Mouse (Mus musculus) hindlimb bud, embryonic 11.5 days (tissue): ENCODE data around the gene Tnfaip1.
A peak's percentile ranks its signal among the peaks of the same experiment; 100 is the strongest.
"Not testable (repeated sequence)": the region's sequence is repeated elsewhere in the genome, so short reads cannot be mapped to it uniquely, and the experiment has no call there.

Source experiments
- DNase-seq: peaks from one replicate; pipeline ENCODE4 v3.0.0-alpha.2; 2012; ENCODE audit warnings: low read depth, low spot score; ENCODE audit errors: extremely low spot score

Gene Tnfaip1

DNA sequence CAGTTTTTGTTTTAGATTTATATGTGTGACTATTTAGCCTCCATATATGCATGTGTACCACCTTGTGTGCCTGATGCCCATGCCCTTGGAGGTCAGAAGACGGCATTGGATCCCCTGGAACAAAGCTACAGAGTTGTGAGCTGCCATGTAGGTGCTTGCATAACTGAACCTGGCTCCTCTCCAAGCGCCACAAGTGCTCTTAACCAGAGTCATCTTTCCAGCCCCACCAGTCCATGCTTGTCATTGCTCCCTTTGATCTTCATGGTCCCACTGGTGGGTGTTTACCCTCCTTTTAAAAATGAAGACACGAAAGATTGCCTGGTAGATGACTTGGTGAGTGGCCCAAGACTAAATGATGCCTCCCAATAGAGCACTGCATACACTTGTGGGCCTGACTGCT is 4.2 kb upstream of the Tnfaip1 start:
- DNase-seq, result no peak

DNA sequence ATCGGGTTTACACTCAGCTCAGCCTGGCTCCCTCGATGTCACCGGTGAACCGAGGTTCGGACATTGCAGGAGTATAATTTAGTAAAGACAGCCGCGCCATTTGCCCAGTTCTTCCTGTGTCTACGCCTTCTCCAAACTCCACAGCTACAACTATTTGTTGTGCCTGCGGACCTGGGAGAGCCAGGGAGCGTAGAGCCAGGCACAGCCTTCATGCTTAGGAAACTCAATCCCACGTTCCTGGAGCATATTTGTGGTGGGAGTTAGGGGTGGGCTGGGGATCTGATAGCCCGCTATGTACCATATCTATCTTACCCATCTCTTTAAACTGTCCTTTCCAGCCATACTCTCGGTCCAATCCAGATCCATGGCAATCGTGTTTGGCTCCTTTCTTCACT is 555 bp upstream of the Tnfaip1 start:
- DNase-seq, result no peak

DNA sequence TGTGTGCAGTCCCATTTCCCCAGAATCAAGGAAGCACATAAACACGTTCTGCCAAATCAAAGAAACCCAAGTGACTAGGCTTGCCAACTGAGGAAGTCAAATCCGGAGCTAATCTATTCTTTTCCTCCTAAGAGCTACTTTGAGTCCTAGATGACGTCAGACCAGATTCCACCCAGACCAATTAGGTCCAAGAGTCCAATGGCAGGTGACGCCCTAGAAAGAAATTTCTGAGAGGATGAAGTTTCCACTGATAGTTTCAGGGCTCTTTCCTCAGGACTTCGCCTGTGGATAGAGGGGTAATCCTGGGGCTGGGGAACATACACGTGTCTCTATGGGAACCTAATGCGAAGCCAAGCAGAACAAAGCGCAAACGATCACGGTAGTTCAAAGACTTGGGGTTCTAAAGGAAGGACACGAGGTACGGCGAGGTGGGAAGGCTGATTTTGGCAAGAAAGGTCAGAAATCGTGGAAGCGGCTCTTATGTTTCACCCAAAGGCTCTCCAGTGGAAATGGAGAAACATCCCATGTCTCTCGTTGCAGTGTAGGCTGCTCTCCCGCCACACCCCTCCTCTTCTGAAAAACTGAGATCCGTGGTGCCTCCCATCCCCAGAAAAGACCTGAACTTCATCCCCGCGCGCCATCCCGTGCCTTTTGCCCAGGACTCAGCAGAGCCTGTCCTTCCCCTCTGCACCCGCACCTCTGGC is 604 bp downstream of the Tnfaip1 start:
- peak; percentile 46 for DNase-seq

DNA sequence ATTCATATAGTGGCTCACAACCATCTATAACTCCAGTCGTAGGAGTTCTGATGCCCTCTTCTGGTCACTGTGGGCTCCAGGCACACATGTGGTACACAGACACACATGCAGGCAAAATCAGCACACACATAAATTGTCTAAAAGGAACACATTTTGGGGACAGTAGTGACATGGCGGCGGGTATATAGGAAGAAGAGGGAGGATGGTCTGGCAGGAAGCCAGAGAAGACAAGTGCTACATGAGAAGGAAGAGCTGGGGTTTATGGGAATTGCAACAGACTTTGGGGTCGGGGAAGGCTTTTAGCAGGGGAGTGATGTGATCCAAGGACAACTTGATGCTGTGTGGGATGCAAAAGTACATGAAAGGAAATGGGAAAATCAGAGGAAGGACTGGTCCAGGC is 1.6 kb downstream of the Tnfaip1 start:
- DNase-seq, result no peak

DNA sequence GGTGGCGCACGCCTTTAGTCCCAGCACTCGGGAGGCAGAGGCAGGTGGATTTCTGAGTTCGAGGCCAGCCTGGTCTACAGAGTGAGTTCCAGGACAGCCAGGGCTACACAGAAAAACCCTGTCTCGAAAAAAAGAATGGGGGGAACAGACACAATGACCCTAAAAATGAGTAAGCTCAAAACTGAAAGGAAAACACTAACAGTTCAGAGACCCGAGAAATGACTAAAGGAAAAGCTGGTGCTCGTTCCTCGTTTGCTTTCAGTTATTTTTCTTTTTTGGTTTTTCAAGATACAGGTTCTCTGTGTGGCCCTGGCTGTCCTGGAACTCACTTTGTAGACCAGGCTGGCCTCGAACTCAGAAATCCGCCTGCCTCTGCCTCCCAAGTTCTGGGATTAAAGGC is 4.6 kb downstream of the Tnfaip1 start:
- not testable (repeated sequence) for DNase-seq

DNA sequence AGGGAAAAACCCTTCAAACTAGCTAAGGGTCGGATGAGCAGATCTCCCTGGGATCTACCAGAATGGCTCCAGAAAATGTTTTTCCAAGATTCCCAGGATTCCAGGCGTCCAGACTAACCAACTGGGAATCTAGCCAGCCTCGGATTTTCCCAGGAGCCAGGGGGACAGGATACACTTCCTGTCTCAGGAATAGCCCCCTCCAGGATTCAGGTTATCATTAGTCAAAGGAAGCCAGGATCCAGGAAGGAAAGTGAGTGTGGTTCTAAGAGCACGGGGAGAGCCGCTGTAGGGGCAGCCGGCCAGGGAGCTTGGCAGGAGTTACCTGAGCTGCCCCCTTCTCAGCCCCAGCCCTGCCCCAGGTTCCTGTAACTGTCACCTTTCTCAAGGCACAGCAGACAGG is 5.1 kb downstream of the Tnfaip1 start:
- no peak for DNase-seq

DNA sequence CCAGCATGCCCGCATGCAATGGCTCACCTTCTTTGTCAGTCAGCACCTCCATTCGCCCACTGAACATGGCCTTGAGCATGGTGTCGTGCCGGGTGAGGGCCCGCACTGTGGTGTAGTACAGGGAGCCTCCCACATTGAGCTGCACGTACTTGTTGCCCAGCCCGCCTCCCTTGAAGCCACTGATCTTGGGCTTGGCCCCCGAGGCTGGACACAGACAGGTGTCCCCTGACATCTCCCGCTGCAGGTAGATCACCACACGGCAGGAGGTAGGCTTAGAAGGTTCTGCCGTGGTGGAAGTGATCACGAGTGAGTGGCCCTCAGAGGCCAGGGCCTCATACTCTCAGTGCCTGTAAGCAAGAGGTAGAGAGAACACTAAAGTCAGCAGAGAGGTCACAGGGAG is 6.1 kb downstream of the Tnfaip1 start:
- DNase-seq, result no peak

DNA sequence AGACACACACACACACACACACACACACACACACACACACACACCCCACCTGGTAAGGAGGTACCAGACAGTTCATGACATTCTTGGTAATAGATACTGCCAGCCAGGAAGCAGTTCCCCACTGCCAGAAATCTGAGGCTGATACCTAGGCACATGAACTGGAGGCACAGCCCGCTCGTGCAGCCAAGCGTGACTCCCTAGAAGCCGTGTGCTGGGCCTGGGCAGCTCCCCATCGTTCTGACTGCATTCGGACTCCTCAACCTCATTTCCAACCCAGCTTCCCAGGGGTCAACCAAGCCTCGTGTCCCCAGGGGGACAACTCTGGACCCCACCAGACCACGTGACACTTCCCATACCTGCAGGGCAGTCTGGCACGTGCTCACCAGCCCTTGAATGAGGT is 7.4 kb downstream of the Tnfaip1 start:
- no peak for DNase-seq

DNA sequence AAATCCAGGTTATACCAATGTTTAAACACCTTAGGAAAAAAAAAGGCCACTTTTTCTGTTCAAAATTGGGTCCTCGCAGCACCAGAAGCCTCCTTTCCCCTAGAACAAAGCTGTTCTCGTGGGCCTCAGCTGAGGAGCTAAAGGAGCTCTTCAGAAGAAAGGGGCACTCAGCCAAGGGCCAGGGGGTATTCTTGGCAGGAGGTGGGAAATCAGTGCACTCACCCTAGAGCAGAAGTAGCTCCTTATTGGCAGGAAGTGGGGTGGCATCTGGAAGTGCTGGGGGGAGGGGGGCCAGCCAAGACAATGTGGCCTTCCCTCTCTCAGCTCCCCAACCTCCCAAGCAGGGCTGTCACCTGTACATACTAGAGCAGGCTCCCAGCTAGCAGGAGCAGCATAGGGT is 11.3 kb downstream of the Tnfaip1 start:
- DNase-seq, result no peak

DNA sequence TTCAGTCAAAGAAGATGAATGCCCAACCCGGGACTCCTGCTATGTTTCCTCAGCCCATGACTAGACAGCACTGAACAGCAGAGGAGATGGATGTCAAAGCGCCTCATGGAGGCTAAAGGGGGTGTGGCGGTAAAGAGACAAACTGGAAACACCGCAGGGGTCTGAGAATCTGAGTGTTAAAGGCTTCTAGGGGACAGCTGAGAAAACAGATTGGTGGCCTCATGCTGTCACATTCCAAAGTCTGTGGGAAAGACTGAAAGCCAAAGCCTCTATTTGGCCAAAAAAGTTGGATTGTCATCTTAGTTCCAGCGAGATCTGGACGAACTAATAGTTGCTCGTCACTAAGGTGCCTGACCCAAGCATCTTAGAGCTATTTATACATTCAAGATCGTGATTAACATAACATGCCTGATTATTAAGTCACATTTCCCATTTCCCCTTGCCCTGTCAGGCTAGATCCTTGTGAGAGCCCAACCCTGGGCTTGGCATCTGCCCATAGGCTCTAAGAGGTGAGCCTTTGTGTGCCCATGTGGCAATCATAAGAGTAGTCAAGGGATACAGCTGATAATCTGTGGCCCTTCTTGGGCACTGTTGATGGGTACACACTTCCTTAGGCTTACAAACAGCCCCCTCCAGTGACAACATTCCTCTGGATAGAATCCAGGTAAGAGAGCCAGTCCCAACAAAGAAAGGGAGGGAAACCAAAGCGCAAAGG is 12.7 kb downstream of the Tnfaip1 start:
- no peak for DNase-seq

DNA sequence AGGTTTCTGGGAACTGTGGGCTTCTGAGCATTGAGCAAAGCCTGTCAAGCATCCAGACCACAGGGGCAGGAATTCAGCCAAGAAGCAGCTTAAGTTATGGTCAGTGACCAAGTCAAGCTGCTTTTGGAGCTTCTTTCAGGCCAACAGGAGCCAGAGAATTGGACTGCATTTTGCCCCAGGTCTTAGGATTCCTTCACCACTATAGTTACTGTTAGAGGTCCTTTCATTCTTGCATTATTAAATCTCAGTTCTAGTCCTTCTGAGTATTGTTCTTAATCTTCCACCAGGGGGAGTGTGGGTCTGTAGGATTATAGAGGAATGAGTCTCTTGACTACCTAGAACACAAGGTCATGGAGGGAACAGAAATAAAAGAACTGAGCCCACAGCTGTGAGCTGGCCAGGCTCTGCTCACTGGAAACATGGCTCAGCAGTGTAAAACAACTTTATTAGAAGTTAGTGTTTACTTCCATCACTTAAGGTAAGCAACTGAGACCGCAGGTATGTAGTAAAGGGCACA is 13.6 kb downstream of the Tnfaip1 start:
- no peak for DNase-seq

DNA sequence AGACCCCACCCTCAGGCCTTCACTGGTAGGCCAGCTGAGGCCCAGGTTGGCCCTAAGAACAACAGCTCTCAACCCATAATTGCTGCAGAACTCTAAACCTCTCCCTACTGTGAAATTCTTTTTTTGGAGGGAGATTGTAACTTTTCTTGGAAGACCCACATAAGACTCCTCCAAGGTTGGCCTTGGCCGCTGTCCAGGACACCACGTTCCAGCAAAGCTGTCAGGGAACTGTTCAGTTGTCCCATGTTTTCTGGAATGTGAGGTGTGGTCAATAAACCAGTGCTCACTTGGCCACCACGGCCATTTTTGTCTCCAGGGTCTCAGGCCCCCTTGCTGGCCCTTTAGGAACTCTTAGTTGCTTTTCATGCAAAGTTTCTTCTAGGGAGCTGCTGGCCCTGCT is 14.3 kb downstream of the Tnfaip1 start:
- no peak for DNase-seq

DNA sequence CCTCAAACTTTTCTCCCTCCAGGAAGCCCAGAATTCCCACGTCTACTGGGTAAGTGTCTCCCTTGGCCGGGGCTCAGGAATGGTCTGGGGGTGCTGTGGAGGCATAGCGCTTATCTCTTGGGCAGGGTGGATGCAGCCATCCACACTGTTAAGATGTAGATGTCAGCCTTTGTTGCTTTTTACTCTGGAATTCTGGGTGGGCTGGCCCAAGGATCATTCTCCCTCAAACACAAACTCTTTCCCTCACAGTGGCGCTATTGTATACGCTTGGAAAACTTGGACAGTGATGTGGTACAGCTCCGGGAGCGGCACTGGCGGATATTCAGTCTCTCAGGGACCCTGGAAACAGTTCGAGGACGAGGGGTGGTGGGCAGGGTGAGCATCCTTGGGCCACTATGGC is 17.2 kb downstream of the Tnfaip1 start:
- DNase-seq, result no peak

DNA sequence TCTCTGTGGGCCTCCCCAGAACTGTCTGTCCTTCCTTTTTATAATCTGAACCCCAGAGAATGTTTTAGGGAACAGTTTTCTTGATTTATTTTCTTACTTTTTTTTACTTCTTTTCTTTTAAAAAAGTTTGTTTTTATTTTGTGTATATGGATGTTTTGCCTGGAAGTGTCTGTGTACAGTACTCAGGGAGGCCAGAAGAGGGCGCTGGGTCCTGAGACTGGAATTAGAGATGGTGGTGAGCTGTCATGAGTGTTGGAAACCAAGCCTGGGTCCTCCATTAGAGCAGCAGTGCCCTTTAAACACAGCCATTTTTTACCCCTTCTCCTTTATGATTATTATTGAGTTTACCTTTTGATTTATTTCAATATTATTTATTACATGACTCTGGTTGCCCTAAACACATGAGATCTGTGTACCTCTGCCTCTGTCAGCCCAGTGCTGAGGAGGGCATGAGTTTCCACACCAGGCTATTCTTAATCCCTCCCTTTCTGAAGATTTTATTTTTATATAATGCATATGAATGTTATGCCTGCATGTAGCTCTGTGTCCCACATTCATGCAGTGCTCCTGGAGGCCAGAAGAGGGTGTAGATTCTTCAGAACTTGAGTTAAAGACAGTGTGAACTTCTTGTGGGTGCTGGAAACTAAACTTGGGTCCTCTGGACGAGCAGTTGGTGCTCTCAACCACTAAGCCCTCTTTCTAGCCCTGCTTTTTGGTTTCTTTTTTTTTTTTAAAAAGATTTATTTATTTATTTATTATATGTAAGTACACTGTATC is 20.4 kb downstream of the Tnfaip1 start:
- no peak for DNase-seq

DNA sequence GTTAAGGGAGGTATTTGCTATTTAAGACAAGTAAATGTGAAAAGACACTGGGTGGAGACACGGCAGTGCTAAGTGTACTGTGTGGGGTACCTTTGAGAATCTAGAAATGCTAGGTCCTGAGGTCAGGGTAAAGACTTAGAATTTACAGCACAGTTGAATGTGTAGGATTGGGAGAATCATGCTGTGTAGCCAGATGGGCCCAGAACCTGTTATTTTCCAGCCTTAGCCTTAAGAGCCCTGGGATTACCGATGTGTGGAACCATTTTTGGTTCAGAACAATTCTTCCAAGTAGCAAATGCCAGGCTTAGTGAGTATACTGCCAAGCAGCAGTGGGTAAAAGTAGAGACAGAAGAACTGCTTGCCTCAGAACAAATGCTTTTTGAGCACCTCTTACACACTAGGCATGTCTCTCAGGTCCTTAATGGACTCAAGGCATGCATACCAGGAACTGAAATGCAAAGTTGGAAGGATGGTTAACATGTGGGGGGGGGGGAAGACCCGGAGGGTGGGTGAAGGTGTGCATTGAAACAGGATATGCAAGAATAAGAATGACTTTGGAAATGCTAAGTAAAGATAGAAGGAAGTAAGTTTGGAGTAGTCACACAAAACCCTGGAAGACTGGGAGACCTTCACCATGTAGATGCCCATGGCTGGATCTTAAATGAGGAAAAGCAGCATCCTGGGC is 22.9 kb downstream of the Tnfaip1 start:
- DNase-seq, result no peak

DNA sequence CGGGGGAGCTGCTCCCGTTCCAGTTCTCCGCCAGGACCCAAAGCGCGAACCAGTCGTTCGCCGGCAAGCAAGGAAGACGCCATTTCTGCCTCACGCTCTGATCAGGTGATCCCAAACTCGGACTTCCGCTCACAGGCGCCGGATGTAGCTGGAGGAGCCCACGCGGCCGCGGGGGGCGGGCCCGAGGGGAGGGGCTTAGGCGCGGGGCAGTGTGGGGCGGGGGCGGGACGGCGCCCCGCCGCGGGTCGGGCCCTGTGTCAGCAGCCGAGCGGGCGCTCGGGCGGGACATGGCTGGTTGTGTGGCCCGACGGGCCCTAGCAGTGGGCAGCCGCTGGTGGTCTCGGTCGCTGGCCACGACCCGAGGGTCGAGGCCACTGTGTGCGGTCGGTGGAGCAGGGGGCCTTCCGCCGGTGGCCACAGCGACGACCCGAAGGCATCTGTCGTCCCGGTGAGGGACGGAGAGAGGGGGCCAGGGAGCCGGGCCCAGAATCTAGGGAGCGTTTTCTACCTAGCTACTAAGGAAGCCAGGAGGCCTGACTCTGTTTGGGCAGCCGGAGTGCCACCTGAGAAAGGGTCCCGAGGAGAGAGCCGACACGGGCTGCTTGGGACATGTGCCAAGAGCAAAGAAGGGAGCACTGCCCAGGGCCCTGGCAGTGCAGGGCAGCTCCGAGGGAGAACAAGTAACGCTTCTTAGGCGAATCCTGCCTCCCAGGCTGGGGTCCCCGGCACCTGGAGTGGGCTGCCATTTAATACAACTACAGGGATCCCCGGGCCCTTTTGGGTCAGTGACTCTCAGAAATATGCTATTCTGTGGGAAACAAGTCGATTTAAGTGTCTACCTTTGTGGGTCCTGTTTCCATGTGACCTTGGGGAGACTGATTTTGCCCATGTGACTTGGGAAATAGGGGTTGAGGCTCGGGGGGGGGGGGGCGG is 23.8 kb downstream of the Tnfaip1 start, which contains the start of the genes Tmem199 and Poldip2:
Tmem199 (minus strand) TSS at position 148 of the 933 bp plus-strand sequence.
Poldip2 (plus strand) TSS at position 169 of the 933 bp plus-strand sequence.
- peak; percentile 62 for DNase-seq

DNA sequence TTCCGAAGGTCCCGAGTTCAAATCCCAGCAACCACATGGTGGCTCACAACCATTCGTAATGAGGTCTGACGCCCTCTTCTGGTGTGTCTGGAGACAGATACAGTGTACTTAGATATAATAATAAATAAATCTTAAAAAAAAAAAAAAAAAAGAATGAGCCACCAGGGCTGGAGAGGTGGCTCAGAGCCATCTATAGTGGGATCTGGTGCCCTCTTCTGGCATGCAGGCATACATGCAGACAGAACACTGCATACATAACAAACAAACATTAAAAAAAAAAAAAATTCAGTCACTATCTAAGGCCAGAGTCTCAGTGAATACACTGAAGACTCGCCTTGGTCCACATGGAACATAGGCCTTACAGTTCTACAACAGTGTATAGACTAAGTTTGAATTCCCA is 27.0 kb downstream of the Tnfaip1 start:
- no peak for DNase-seq

DNA sequence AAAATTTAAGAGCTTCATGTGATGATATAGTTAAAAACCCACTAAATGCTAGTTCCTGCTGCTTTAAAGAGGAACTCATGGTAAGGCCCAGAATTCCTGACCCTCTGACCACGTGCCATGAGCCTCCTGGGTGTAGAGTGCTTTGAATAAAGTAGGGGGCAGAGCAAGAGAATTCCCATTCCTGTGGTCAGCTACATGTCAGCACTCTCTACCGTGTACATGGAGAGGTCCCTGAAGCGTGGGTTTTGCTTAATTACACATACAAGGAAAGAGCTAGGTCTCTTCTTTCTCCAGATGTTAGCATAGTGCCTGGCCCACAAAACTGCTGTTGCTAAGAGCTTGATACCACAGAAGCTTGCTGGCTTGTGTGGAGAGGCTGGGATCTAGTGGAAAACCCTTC is 30.7 kb downstream of the Tnfaip1 start:
- DNase-seq, result no peak

DNA sequence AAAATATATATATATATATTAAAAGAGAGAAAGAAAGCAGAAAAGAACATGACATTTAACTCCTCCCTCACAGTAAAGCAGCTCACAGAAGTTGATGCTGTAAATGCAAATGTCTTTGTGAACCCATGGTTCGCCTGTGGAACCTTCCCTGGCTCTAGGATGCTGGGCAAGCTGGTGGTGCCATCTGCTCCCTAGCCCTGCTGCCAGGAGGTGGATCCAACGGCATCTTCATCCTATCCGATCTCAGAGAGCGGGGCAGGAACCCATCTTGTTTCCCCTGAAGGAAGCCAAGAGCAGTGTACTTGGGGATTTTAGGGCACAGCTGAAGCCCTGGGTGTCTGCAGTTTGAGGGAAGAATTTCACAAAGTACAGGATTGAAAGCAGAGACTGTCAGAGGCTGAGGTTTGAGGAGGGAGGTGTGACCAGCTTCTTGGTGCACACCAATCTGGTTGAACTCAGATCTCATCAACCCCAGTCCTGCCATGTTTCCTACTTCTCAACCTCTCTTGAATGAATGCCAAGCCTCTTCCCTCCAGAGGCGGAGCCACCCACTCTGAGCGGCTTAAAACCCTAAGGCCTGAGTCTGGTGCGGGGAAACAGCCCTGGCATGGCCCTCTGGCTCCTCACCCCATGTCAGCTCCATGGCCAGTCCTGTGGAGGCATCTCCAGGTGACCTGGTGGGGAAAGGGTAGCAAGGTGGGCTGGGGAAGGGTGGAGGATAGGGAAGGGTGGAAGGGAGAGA is 33.1 kb downstream of the Tnfaip1 start, which contains the start of gene Sebox:
Sebox (plus strand) TSS at position 539 of the 742 bp plus-strand sequence.
- no peak for DNase-seq
